Mouse (Mus musculus): ENCODE measurements around the gene Itih1.
A peak's percentile ranks its signal among the peaks of the same experiment; 100 is the strongest.

DNA sequence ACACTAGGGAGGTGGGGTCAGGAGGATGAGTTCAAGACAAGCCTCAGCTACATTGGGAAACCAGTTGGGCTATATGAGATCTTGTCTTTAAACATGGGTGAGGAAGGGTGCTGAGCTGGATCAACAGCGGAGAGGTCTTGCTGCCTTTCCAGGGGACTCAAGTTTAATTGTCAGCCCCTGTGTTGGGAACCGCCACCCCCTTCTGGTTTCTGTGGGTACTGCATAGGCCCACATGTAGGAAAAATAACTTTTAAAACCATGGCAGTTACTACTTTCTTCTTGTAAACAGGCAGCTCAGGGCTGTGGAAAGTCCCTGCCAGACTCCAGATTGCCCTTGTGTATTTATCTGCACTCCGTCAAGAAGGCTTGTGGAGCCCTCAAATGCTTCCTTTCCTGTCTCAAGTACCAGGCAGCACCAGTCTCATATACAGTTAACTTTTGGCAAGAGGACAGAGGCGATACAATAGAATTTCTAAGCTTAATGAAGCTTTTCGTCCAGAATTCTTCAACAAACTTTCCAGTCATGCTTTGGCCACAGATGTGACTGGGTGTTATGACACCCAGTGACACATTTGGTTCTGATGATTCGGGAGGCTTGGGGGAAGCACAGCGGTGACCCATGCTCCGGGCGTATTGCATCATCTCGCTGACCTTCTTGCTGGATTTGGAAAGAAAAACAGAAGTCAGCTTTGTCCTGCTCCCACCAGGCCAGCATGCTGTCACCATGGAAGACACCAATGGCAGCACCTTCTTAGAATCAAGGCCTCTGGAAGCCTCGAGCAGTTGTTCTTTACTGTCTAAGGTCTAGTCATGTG, 978 bp upstream of the Itih1 start:
- peak; percentile 47; the same call in 1 of the 2 replicates for TF ChIP-seq POLR2A (IDR thresholded peaks at IDR 0.05; ENCODE audit: low read depth, low read length)
- no peak for TF ChIP-seq USF1 (IDR thresholded peaks at IDR 0.05; ENCODE audit: low read depth, low read length)
- TF ChIP-seq MAX (IDR thresholded peaks at IDR 0.05; ENCODE audit: low read length): no peak; the same call in 1 of the 2 replicates
